Mouse (Mus musculus) ES-E14 (cell line): ENCODE results near the gene Ddr1.

Experiments
- CHD2 ChIP-seq: IDR thresholded peaks from 2 replicates; pipeline ENCODE4 v1.6.1; 2014; ENCODE audit warnings: mild to moderate bottlenecking, low read depth, low read length, inconsistent platforms
- ZC3H11A ChIP-seq: IDR thresholded peaks from 2 replicates; pipeline ENCODE4 v1.6.1; 2012; ENCODE audit warnings: low read depth, mild to moderate bottlenecking, inconsistent platforms, low read length, borderline replicate concordance
- ZNF384 ChIP-seq: IDR thresholded peaks from 2 replicates; pipeline ENCODE4 v1.6.1; 2012; ENCODE audit warnings: low read depth, low read length, inconsistent platforms

GRCm38 (mm10) chr17:35727471-35728205 lies 23.2 kb upstream of the Ddr1 start:
- TF ChIP-seq ZNF384, result no peak
- TF ChIP-seq CHD2, result no peak
- no peak for TF ChIP-seq ZC3H11A
